Mouse (Mus musculus) CD8-positive naive resting alpha-beta T cell, adult 2 months (primary cell): ENCODE results near the gene Stpg2.
"Not testable (repeated sequence)": the region's sequence is repeated elsewhere in the genome, so short reads cannot be mapped to it uniquely, and the experiment has no call there.

Experiments
- DNase-seq, 2 experiments: peaks; one replicate each; pipeline ENCODE4 v3.0.0; 2022; ENCODE audit warnings: low read depth in 2 of 2, low spot score in 2 of 2

Stpg2 gene

GRCm38 (mm10) chr3:139404673-139405072 is 199.2 kb downstream of the Stpg2 start:
- DNase-seq: no peak

- DNase-seq: no peak
Measured at GRCm38 (mm10) chr3:139419142-139419541, 213.6 kb downstream of the Stpg2 start.

GRCm38 (mm10) chr3:139442170-139442569 is 236.7 kb downstream of the Stpg2 start:
- DNase-seq: no peak

- DNase-seq: no peak
Measured at GRCm38 (mm10) chr3:139495939-139496338, 290.4 kb downstream of the Stpg2 start.

GRCm38 (mm10) chr3:139502216-139502615 is 296.7 kb downstream of the Stpg2 start:
- no peak for DNase-seq

GRCm38 (mm10) chr3:139509275-139509985 is 303.9 kb downstream of the Stpg2 start:
- no peak for DNase-seq

GRCm38 (mm10) chr3:139578496-139578895 is 373.0 kb downstream of the Stpg2 start:
- DNase-seq: no peak

- no peak for DNase-seq
Measured at GRCm38 (mm10) chr3:139581298-139581697, 375.8 kb downstream of the Stpg2 start.

GRCm38 (mm10) chr3:139599508-139599907 is 394.0 kb downstream of the Stpg2 start:
- no peak for DNase-seq

GRCm38 (mm10) chr3:139608267-139608666 is 402.8 kb downstream of the Stpg2 start:
- not testable (repeated sequence) for DNase-seq

GRCm38 (mm10) chr3:139614641-139615040 is 409.1 kb downstream of the Stpg2 start:
- DNase-seq: no peak

- DNase-seq: no peak
Measured at GRCm38 (mm10) chr3:139615791-139616190, 410.3 kb downstream of the Stpg2 start.

GRCm38 (mm10) chr3:139637887-139638286 is 432.4 kb downstream of the Stpg2 start:
- DNase-seq: no peak

- no peak for DNase-seq
Measured at GRCm38 (mm10) chr3:139651505-139651904, 446.0 kb downstream of the Stpg2 start.

GRCm38 (mm10) chr3:139659416-139659815 is 453.9 kb downstream of the Stpg2 start:
- no peak for DNase-seq

- no peak for DNase-seq
Measured at GRCm38 (mm10) chr3:139662241-139662640, 456.7 kb downstream of the Stpg2 start.

GRCm38 (mm10) chr3:139663712-139664245 is 458.3 kb downstream of the Stpg2 start:
- no peak for DNase-seq

GRCm38 (mm10) chr3:139665047-139665446 is 459.6 kb downstream of the Stpg2 start:
- DNase-seq: no peak

- no peak for DNase-seq
Measured at GRCm38 (mm10) chr3:139676192-139676591, 470.7 kb downstream of the Stpg2 start.

- no peak for DNase-seq
Measured at GRCm38 (mm10) chr3:139676723-139677122, 471.2 kb downstream of the Stpg2 start.

GRCm38 (mm10) chr3:139704238-139704637 is 498.7 kb downstream of the Stpg2 start:
- not testable (repeated sequence) for DNase-seq

GRCm38 (mm10) chr3:139707396-139707795 is 501.9 kb downstream of the Stpg2 start:
- DNase-seq: not testable (repeated sequence)

GRCm38 (mm10) chr3:139709794-139710193 is 504.3 kb downstream of the Stpg2 start:
- no peak for DNase-seq
